Mouse (Mus musculus): ENCODE results near the gene Stk19. TPM values are rescaled to one million over a fixed set of nuclear protein-coding genes. Genes with fewer than 3 reads are reported as not detected.
"Not testable (repeated sequence)": the region's sequence is repeated elsewhere in the genome, so short reads cannot be mapped to it uniquely, and the experiment has no call there.

Gene Stk19
- total and polyA plus RNA-seq, 3 experiments: 8.5 to 17.3 (median 9.5) TPM

DNA sequence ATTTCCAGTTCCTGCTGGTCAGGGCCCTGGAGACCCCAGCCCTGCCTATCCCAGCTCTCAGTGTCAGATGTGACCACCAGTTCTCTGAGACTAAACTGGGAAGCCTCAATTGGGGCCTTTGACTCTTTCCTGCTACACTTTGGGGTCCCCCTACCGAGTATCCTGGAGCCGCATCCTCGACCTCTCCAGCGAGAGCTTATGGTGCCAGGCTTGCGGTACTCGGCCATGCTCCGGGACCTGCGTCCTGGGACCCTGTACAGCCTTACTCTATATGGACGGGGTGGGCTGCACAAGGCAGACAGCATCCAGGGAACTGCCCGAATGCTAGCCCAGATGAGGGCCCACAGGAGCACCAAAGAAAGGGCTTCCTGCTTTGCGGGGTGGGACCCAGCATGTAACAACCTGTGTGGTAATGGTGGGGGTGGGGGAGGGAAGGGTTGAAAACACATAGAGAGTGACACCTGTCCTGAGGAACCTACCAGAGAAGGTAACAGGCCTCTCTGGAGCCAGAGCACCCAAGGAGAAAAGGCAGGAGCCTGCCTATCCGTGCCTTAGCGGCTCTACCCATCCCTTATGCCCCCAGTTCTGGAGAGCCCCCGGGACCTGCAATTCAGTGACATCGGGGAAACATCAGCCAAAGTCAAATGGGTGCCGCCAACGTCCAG, 37.7 kb downstream of the Stk19 start:
- TF ChIP-seq CTCF (IDR thresholded peaks at IDR 0.05): no peak
- TF ChIP-seq EP300 (IDR thresholded peaks at IDR 0.05; ENCODE audit: insufficient read depth, low read depth, low read length): no peak
- TF ChIP-seq POLR2A (IDR thresholded peaks at IDR 0.05; ENCODE audit: insufficient read depth, low read depth, low read length): no peak
- H3K79me2 ChIP-seq (replicated peaks; ENCODE audit: control insufficient read depth, insufficient read depth, low read length): no peaks in the 10 kb centered on the region
- no peaks in the 10 kb centered on the region for H3K4me1 ChIP-seq (ENCODE audit: control insufficient read depth, insufficient read depth, low read length)
- no peaks in the 10 kb centered on the region for H3K36me3 ChIP-seq (ENCODE audit: control insufficient read depth, insufficient read depth, low read length)
- H3K4me3 ChIP-seq: no peak overlapping the region
- WGBS: 86% methylated on average over 17 of the region's 17 CpGs
- no peak overlapping the region for H3K27ac ChIP-seq
- intact Hi-C loops (cut with DNase I): no loop called here
- H3K9ac ChIP-seq (ENCODE audit: low read depth, low read length): no peak overlapping the region
- no peak for DNase-seq
- H3K27me3 ChIP-seq (ENCODE audit: control insufficient read depth, insufficient read depth, low read length): no peaks in the 10 kb centered on the region

DNA sequence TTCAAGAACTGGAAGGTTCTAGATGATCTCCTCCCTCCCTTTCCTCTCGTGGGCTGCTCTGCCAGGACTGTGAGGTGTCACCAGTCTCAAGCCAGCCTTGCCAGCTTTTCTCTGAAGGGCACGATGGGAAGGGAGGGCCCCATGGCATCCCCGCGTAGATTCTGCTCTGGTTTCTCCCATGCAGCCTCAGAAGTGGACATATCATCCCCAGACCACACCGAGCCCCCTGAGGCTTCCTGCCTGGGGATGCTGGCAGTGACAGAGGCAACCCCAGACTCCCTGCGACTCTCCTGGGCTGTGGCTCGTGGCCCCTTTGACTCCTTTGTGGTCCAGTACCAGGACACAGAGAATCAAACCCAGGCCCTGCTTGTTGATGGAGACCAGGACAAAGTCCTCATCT, 38.7 kb downstream of the Stk19 start:
- H3K4me3 ChIP-seq; H3K79me2 ChIP-seq (replicated peaks; ENCODE audit: control insufficient read depth, insufficient read depth, low read length); H3K27me3 ChIP-seq (ENCODE audit: control insufficient read depth, insufficient read depth, low read length); H3K9ac ChIP-seq (ENCODE audit: low read depth, low read length); H3K36me3 ChIP-seq (ENCODE audit: control insufficient read depth, insufficient read depth, low read length); H3K27ac ChIP-seq; intact Hi-C loops (cut with DNase I); H3K4me1 ChIP-seq (ENCODE audit: control insufficient read depth, insufficient read depth, low read length); DNase-seq: not testable (repeated sequence)
- 71% methylated on average over 6 of the region's 7 CpGs for WGBS

DNA sequence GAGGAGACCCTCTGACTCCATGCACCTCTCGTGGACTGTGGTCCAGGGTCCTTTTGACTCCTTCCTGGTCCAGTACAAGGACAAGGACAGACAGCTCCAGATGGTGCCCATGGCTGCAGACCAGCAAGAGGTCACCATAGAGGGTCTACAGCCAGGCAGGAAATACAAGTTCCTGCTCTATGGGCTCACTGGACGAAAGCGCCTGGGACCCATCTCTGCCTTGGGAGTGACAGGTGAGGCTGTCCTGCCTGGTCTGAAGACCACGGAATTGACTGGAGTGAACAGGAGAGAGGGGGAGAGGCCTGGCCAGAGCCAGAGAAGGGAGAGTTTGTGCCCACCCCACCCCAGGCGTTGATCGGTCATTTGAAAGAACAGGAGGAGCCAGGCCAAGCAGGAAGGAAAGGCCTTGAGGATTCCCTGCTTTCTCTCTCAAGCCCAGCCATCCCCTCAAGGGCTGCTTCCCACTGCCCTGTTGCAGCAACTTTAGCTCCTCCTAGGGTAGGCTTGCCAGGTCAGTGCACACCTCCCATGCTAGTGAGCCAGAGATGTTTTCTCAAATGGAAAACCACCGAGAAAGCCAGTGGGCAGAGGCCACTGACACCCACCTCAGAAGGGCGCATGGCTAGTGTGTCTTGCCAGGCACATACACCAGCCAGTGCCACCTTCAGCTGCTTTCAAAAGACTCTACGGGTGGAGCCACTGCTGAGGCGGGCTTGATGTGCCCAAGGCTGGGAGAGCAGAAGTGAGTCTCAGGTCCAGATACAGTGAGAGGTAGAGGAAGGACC, 39.3 kb downstream of the Stk19 start:
- H3K4me1 ChIP-seq (ENCODE audit: control insufficient read depth, insufficient read depth, low read length); H3K9ac ChIP-seq (ENCODE audit: low read depth, low read length); H3K27ac ChIP-seq; DNase-seq; H3K27me3 ChIP-seq (ENCODE audit: control insufficient read depth, insufficient read depth, low read length); intact Hi-C loops (cut with DNase I); H3K36me3 ChIP-seq (ENCODE audit: control insufficient read depth, insufficient read depth, low read length); H3K4me3 ChIP-seq; H3K79me2 ChIP-seq (replicated peaks; ENCODE audit: control insufficient read depth, insufficient read depth, low read length): not testable (repeated sequence)
- WGBS: 68% methylated on average over 10 of the region's 10 CpGs

GRCm38 (mm10) chr17:34796311-34797140, 40.2 kb downstream of the Stk19 start:
- intact Hi-C loops (cut with DNase I): no loop called here

GRCm38 (mm10) chr17:34795633-34796032, 41.1 kb downstream of the Stk19 start:
- 66% methylated on average over 9 of the region's 9 CpGs for WGBS
- TF ChIP-seq EP300 (IDR thresholded peaks at IDR 0.05; ENCODE audit: insufficient read depth, low read depth, low read length) (no peak), CTCF (IDR thresholded peaks at IDR 0.05) (peak; percentile 66)
- no peaks in the 10 kb centered on the region for H3K79me2 ChIP-seq (replicated peaks; ENCODE audit: control insufficient read depth, insufficient read depth, low read length)
- H3K9ac ChIP-seq (ENCODE audit: low read depth, low read length): no peak overlapping the region
- H3K4me1 ChIP-seq (ENCODE audit: control insufficient read depth, insufficient read depth, low read length): no peaks in the 10 kb centered on the region
- no peaks in the 10 kb centered on the region for H3K27me3 ChIP-seq (ENCODE audit: control insufficient read depth, insufficient read depth, low read length)
- H3K27ac ChIP-seq: no peak overlapping the region
- H3K36me3 ChIP-seq (ENCODE audit: control insufficient read depth, insufficient read depth, low read length): no peaks in the 10 kb centered on the region
- DNase-seq: peak; percentile 25 to 68
- intact Hi-C loops (cut with DNase I): no loop called here
- no peak overlapping the region for H3K4me3 ChIP-seq

More at GRCm38 (mm10) chr17:34796311-34797140, 40.2 kb downstream of the Stk19 start:
- Histone ChIP-seq H3K9ac (ENCODE audit: low read depth, low read length) (no peak overlapping the region), H3K4me3 (no peak overlapping the region), H3K27ac (no peak overlapping the region), H3K27me3 (ENCODE audit: control insufficient read depth, insufficient read depth, low read length) (no peaks in the 10 kb centered on the region), H3K36me3 (ENCODE audit: control insufficient read depth, insufficient read depth, low read length) (no peaks in the 10 kb centered on the region), H3K79me2 (replicated peaks; ENCODE audit: control insufficient read depth, insufficient read depth, low read length) (no peaks in the 10 kb centered on the region), H3K4me1 (ENCODE audit: control insufficient read depth, insufficient read depth, low read length) (no peaks in the 10 kb centered on the region)
- no peak for DNase-seq
- 89% methylated on average over 8 of the region's 8 CpGs for WGBS
- TF ChIP-seq EP300 (IDR thresholded peaks at IDR 0.05; ENCODE audit: insufficient read depth, low read depth, low read length): no peak
- TF ChIP-seq POLR2A (IDR thresholded peaks at IDR 0.05; ENCODE audit: insufficient read depth, low read depth, low read length): no peak
- TF ChIP-seq CTCF (IDR thresholded peaks at IDR 0.05): no peak

- DNase-seq: no peak
Measured at GRCm38 (mm10) chr17:34795016-34795415, 41.7 kb downstream of the Stk19 start.

More at GRCm38 (mm10) chr17:34795016-34795415, 41.7 kb downstream of the Stk19 start:
- intact Hi-C loops (cut with DNase I): no loop called here
- no peak overlapping the region for H3K9ac ChIP-seq (ENCODE audit: low read depth, low read length)
- H3K79me2 ChIP-seq (replicated peaks; ENCODE audit: control insufficient read depth, insufficient read depth, low read length): no peaks in the 10 kb centered on the region
- H3K4me1 ChIP-seq (ENCODE audit: control insufficient read depth, insufficient read depth, low read length): no peaks in the 10 kb centered on the region
- 81% methylated on average over 10 of the region's 10 CpGs for WGBS
- H3K4me3 ChIP-seq: no peak overlapping the region
- no peak overlapping the region for H3K27ac ChIP-seq
- H3K36me3 ChIP-seq (ENCODE audit: control insufficient read depth, insufficient read depth, low read length): no peaks in the 10 kb centered on the region
- H3K27me3 ChIP-seq (ENCODE audit: control insufficient read depth, insufficient read depth, low read length): no peaks in the 10 kb centered on the region
- TF ChIP-seq CTCF (IDR thresholded peaks at IDR 0.05): no peak
- TF ChIP-seq EP300 (IDR thresholded peaks at IDR 0.05; ENCODE audit: insufficient read depth, low read depth, low read length): no peak
- TF ChIP-seq POLR2A (IDR thresholded peaks at IDR 0.05; ENCODE audit: insufficient read depth, low read depth, low read length): no peak
